In the genomic region with DNA sequence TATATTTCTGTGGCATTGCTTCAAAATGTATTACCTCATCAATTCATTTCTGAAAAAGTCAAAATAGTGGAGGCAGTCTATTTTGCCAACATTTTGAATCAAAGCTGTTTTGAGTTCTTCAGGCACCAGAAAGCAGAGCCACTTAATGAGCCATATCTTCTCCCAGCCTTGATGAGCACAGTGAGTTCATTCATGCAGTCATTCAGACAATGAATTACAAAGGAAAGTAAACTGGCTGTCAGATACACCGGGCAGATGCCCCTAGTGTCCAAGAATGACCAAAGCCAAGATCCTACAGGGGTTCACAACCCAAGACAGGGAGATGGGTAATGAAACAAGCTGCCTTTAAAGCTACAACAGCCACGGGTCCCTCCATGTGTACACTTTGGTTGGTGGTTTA, we compare ENCODE assay signal across 26 mouse cellular contexts.
A peak's percentile ranks its signal among the peaks of the same experiment; 100 is the strongest.
DNase-seq lines count a peak whose midpoint lies in the region; ATAC-seq lines count a peak whose summit lies in the region.
"Had no signal": no experiment of that assay in that cellular context is flagged by ENCODE, and none has a peak within 500 bp of the region (broad histone marks: within the 10 kb centered on the region; RNA-seq: fewer than 3 reads in every experiment).

No protein-coding gene starts in this region.

- no peak overlapping the region for H3K9ac ChIP-seq in kidney, embryonic 16.5 days (replicated peaks; ENCODE audit: low read length)
- H3K9ac ChIP-seq in midbrain, embryonic 11.5 days (ENCODE audit: low read length): no peak overlapping the region
- H3K9ac ChIP-seq: embryonic facial prominence, embryonic 12.5 days; embryonic facial prominence, embryonic 15.5 days; forebrain, postnatal 0 days; heart, embryonic 12.5 days; heart, embryonic 15.5 days; hindbrain, embryonic 13.5 days had no signal

- 41% methylated on average over 2 of the region's 2 CpGs for whole genome bisulfite sequencing in kidney, embryonic 16.5 days
- 68% methylated on average over 2 of the region's 2 CpGs for WGBS in midbrain, embryonic 11.5 days

- no peak overlapping the region for H3K4me3 ChIP-seq in kidney, embryonic 16.5 days (ENCODE audit: low read length)
- no peak overlapping the region for H3K4me3 ChIP-seq in midbrain, embryonic 11.5 days (ENCODE audit: low read depth, low read length)
- H3K4me3 ChIP-seq: embryonic facial prominence, embryonic 12.5 days; embryonic facial prominence, embryonic 15.5 days; gastrocnemius, adult 2 months; heart, embryonic 12.5 days; heart, embryonic 15.5 days; hindbrain, embryonic 10.5 days; hindbrain, embryonic 13.5 days had no signal

- no peaks in the 10 kb centered on the region for H3K4me1 ChIP-seq in kidney, embryonic 16.5 days (ENCODE audit: insufficient read depth, low read length)
- no peaks in the 10 kb centered on the region for H3K4me1 ChIP-seq in midbrain, embryonic 11.5 days (ENCODE audit: control insufficient read depth, insufficient read depth, low read length)
- H3K4me1 ChIP-seq: embryonic facial prominence, embryonic 12.5 days; embryonic facial prominence, embryonic 15.5 days; heart, embryonic 12.5 days; heart, embryonic 15.5 days; hindbrain, embryonic 10.5 days; hindbrain, embryonic 13.5 days had no signal

- H3K27me3 ChIP-seq in kidney, embryonic 16.5 days (ENCODE audit: insufficient read depth, low read length): no peaks in the 10 kb centered on the region
- H3K27me3 ChIP-seq in midbrain, embryonic 11.5 days (ENCODE audit: control insufficient read depth, insufficient read depth, low read length): no peaks in the 10 kb centered on the region
- H3K27me3 ChIP-seq: embryonic facial prominence, embryonic 12.5 days; embryonic facial prominence, embryonic 15.5 days; heart, embryonic 12.5 days; heart, embryonic 15.5 days; hindbrain, embryonic 13.5 days had no signal

- no peak overlapping the region for H3K27ac ChIP-seq in kidney, embryonic 16.5 days (ENCODE audit: low read length)
- H3K27ac ChIP-seq in midbrain, embryonic 11.5 days (ENCODE audit: low read depth, low read length): no peak overlapping the region
- H3K27ac ChIP-seq: embryonic facial prominence, embryonic 12.5 days; embryonic facial prominence, embryonic 15.5 days; gastrocnemius, adult 2 months; heart, embryonic 15.5 days; hindbrain, embryonic 10.5 days; hindbrain, embryonic 13.5 days had no signal

- peak; percentile 3 for DNase-seq in kidney, adult 9 months
- DNase-seq in kidney, postnatal 25 days: no peak
- no peak for DNase-seq in kidney, adult 18-20 months
- DNase-seq in retina, embryonic 14.5 days (ENCODE audit: low spot score): peak; percentile 13
- no peak for DNase-seq in midbrain, embryonic 11.5 days (ENCODE audit: low spot score, missing footprints)
- DNase-seq: adrenal gland, adult 2 months; adrenal gland, postnatal 14 days; cerebellum, adult 11 months; cerebellum, adult 2 months; cerebellum, adult 9-11 months; cerebellum, postnatal 25 days; forebrain, postnatal 0 days; gastrocnemius, adult 2 months; gastrocnemius, postnatal 14 days; heart, adult 11 months; heart, postnatal 10 days; heart, postnatal 36 days had no signal

- H3K4me2 ChIP-seq in kidney, embryonic 16.5 days (replicated peaks; ENCODE audit: low read depth, low read length): no peak overlapping the region
- H3K4me2 ChIP-seq in midbrain, embryonic 11.5 days: no peak overlapping the region
- H3K4me2 ChIP-seq: embryonic facial prominence, embryonic 12.5 days; embryonic facial prominence, embryonic 15.5 days; heart, embryonic 12.5 days; heart, embryonic 15.5 days; hindbrain, embryonic 13.5 days had no signal

- H3K9me3 ChIP-seq in kidney, embryonic 16.5 days (ENCODE audit: low read length): no peaks in the 10 kb centered on the region
- no peaks in the 10 kb centered on the region for H3K9me3 ChIP-seq in midbrain, embryonic 11.5 days (ENCODE audit: control insufficient read depth, low read length)
- H3K9me3 ChIP-seq: embryonic facial prominence, embryonic 12.5 days; embryonic facial prominence, embryonic 15.5 days; heart, embryonic 12.5 days; heart, embryonic 15.5 days; hindbrain, embryonic 10.5 days; hindbrain, embryonic 13.5 days had no signal

- no peaks in the 10 kb centered on the region for H3K36me3 ChIP-seq in kidney, embryonic 16.5 days (ENCODE audit: insufficient read depth, low read length)
- H3K36me3 ChIP-seq in midbrain, embryonic 11.5 days (ENCODE audit: control insufficient read depth, insufficient read depth, low read length): no peaks in the 10 kb centered on the region
- H3K36me3 ChIP-seq: embryonic facial prominence, embryonic 12.5 days; embryonic facial prominence, embryonic 15.5 days; heart, embryonic 12.5 days; heart, embryonic 15.5 days; hindbrain, embryonic 10.5 days; hindbrain, embryonic 13.5 days had no signal

- ATAC-seq in kidney, embryonic 16.5 days (ENCODE audit: low FRiP score, low TSS enrichment): peak; percentile 75; the same call in 1 of the 2 replicates
- no peak for ATAC-seq in midbrain, embryonic 11.5 days (ENCODE audit: low FRiP score)
- ATAC-seq: forebrain, embryonic 14.5 days; forebrain, postnatal 0 days; hindbrain, embryonic 16.5 days had no signal

Comparison
In these comparisons a context has a peak if more than half of its experiments do, and no peak if none do; other contexts are left out.
1. DNase-seq: peak in kidney, adult 9 months (single experiment) and retina, embryonic 14.5 days (single experiment); none in kidney, postnatal 25 days (0 of 2), kidney, adult 18-20 months (single experiment) and midbrain, embryonic 11.5 days (single experiment).